Mouse (Mus musculus): ENCODE measurements around the gene Gng10.

- TF ChIP-seq CTCF (IDR thresholded peaks at IDR 0.05; ENCODE audit: low read depth) (peak; percentile 94), EP300 (optimal IDR thresholded peaks at IDR 0.05) (peak; percentile 50)
These were observed 49.7 kb upstream of the Gng10 start for GRCm38 (mm10) chr4:58985157-58985648.
